Mouse (Mus musculus): ENCODE data around the gene Tmem17. TPM values are rescaled to one million over a fixed set of nuclear protein-coding genes. Genes with fewer than 3 reads are reported as not detected.

Gene Tmem17
- polyA plus RNA-seq (2012; rRNA removed) (10.4 and 12.8 TPM in 2 replicates), polyA plus RNA-seq (2014; fragmentation: Nextera tagmentation; extraction: Ambion mirVana) (16.1 and 16.4 TPM in 2 replicates)

- TF ChIP-seq POLR2A (IDR thresholded peaks at IDR 0.05; ENCODE audit: borderline replicate concordance, extremely low read depth, insufficient read depth, insufficient read length), result peak; percentile 58; the same call in 1 of the 2 replicates
- H3K4me1 ChIP-seq (ENCODE audit: control insufficient read depth, insufficient read depth, low read length), result no peaks in the 10 kb centered on the region
- peak; percentile 92 for ATAC-seq (ENCODE audit: low FRiP score, low read depth)
- peak within 1 kb of the TSS; percentile 95 for H3K27ac ChIP-seq (replicated peaks; ENCODE audit: low read depth, low read length)
- peak within 1 kb of the TSS; percentile 68 for H3K4me2 ChIP-seq (replicated peaks; ENCODE audit: low read depth, low read length, severe bottlenecking)
- no peaks in the 10 kb centered on the region for H3K36me3 ChIP-seq (ENCODE audit: control insufficient read depth, insufficient read depth, low read length)
- H3K9ac ChIP-seq (ENCODE audit: low read depth, low read length, severe bottlenecking), result peak within 1 kb of the TSS; percentile 96
- WGBS, result 3% methylated on average over 53 of the region's 73 CpGs
- 0 out of 2 replicates have a peak, but pooled peaks cover 4% of the 10 kb centered on the region for H3K9me3 ChIP-seq (ENCODE audit: control insufficient read depth, low read length)
- peak within 1 kb of the TSS; percentile 67 for H3K4me3 ChIP-seq (replicated peaks; ENCODE audit: low read length)
- H3K27me3 ChIP-seq (ENCODE audit: control insufficient read depth, insufficient read depth, low read length), result no peaks in the 10 kb centered on the region
- DNase-seq (ENCODE audit: low spot score), result peak; percentile 60
These were observed at the start of gene Tmem17 for GRCm38 (mm10) chr11:22512038-22513001. TSS of gene Tmem17 (plus strand) at chr11:22512088.

DNA sequence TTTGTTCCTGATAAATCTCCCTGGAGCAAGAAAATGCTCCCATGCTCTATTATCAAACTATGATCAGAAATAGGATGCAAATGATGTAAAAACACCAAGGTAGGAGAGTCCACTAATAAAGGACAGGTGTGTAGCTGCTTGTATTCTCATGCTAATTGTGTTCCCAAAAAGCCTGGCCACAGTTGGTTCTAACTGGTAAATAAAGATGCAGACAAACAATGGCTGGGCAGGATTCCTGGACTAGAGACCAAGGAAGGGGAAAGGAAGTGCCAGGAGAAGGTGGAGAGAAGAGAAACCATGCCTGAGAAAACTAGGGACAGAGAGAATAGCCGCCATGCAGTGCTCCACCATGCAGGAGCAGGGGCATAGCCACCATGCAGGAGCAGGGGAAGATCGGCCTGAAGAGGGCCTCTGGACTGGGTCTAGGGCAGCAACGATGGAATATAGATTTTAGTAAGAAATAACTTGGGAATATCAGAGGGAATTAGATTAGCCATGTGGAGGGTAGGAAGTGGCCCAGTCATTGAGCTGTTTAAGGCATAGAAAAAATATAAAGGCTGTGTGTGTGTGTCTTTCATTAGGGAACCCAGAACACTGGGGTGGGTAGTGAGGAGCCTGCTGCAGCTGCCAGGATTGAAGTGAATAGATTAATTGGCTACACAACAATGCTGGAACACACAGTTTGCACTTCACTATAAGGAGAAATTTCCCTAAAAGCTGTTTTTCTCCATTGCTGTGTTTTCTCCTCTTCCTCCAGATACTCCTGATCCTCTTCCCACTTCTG lies 31.9 kb upstream of the Tmem17 start:
- no peak overlapping the region for H3K4me2 ChIP-seq (replicated peaks; ENCODE audit: low read depth, low read length, severe bottlenecking)
- no peak overlapping the region for H3K9ac ChIP-seq (ENCODE audit: low read depth, low read length, severe bottlenecking)
- WGBS, result 70% methylated on average over 3 of the region's 3 CpGs
- H3K9me3 ChIP-seq (ENCODE audit: control insufficient read depth, low read length), result no peaks in the 10 kb centered on the region
- H3K36me3 ChIP-seq (ENCODE audit: control insufficient read depth, insufficient read depth, low read length), result no peaks in the 10 kb centered on the region
- DNase-seq (ENCODE audit: low spot score), result no peak
- H3K27me3 ChIP-seq (ENCODE audit: control insufficient read depth, insufficient read depth, low read length), result no peaks in the 10 kb centered on the region
- H3K4me3 ChIP-seq (replicated peaks; ENCODE audit: low read length), result no peak overlapping the region
- H3K4me1 ChIP-seq (ENCODE audit: control insufficient read depth, insufficient read depth, low read length), result peaks cover 15% of the 10 kb centered on the region
- H3K27ac ChIP-seq (replicated peaks; ENCODE audit: low read depth, low read length), result no peak overlapping the region
- TF ChIP-seq POLR2A (IDR thresholded peaks at IDR 0.05; ENCODE audit: borderline replicate concordance, extremely low read depth, insufficient read depth, insufficient read length), result no peak
- no peak for ATAC-seq (ENCODE audit: low FRiP score, low read depth)

GRCm38 (mm10) chr11:22481639-22482361 lies 30.1 kb upstream of the Tmem17 start:
- ATAC-seq (ENCODE audit: low FRiP score, low read depth) (peak; percentile 85), DNase-seq (ENCODE audit: low spot score) (peak; percentile 73)
- H3K9ac ChIP-seq (ENCODE audit: low read depth, low read length, severe bottlenecking), result no peak overlapping the region
- WGBS, result 69% methylated on average over 1 of the region's 1 CpGs
- H3K9me3 ChIP-seq (ENCODE audit: control insufficient read depth, low read length), result no peaks in the 10 kb centered on the region
- no peaks in the 10 kb centered on the region for H3K27me3 ChIP-seq (ENCODE audit: control insufficient read depth, insufficient read depth, low read length)
- no peak for TF ChIP-seq POLR2A (IDR thresholded peaks at IDR 0.05; ENCODE audit: borderline replicate concordance, extremely low read depth, insufficient read depth, insufficient read length)
- peak overlapping the region; percentile 85 for H3K27ac ChIP-seq (replicated peaks; ENCODE audit: low read depth, low read length)
- no peak overlapping the region for H3K4me2 ChIP-seq (replicated peaks; ENCODE audit: low read depth, low read length, severe bottlenecking)
- H3K4me3 ChIP-seq (replicated peaks; ENCODE audit: low read length), result no peak overlapping the region
- H3K36me3 ChIP-seq (ENCODE audit: control insufficient read depth, insufficient read depth, low read length), result no peaks in the 10 kb centered on the region
- peaks cover 15% of the 10 kb centered on the region for H3K4me1 ChIP-seq (ENCODE audit: control insufficient read depth, insufficient read depth, low read length)

GRCm38 (mm10) chr11:22482362-22482760 lies 29.5 kb upstream of the Tmem17 start:
- H3K4me3 ChIP-seq (replicated peaks; ENCODE audit: low read length), result no peak overlapping the region
- no peak overlapping the region for H3K9ac ChIP-seq (ENCODE audit: low read depth, low read length, severe bottlenecking)
- ATAC-seq (ENCODE audit: low FRiP score, low read depth) (peak; percentile 34; the same call in 1 of the 2 replicates), DNase-seq (ENCODE audit: low spot score) (no peak)
- 78% methylated on average over 3 of the region's 3 CpGs for WGBS
- TF ChIP-seq POLR2A (IDR thresholded peaks at IDR 0.05; ENCODE audit: borderline replicate concordance, extremely low read depth, insufficient read depth, insufficient read length), result no peak
- no peaks in the 10 kb centered on the region for H3K36me3 ChIP-seq (ENCODE audit: control insufficient read depth, insufficient read depth, low read length)
- no peak overlapping the region for H3K4me2 ChIP-seq (replicated peaks; ENCODE audit: low read depth, low read length, severe bottlenecking)
- H3K4me1 ChIP-seq (ENCODE audit: control insufficient read depth, insufficient read depth, low read length), result peaks cover 15% of the 10 kb centered on the region
- peak overlapping the region; percentile 85 for H3K27ac ChIP-seq (replicated peaks; ENCODE audit: low read depth, low read length)
- no peaks in the 10 kb centered on the region for H3K27me3 ChIP-seq (ENCODE audit: control insufficient read depth, insufficient read depth, low read length)
- H3K9me3 ChIP-seq (ENCODE audit: control insufficient read depth, low read length), result no peaks in the 10 kb centered on the region
